Mouse (Mus musculus) spleen, adult 2 months (tissue): ENCODE measurements around the gene Tsacc. TPM values are rescaled to one million over a fixed set of nuclear protein-coding genes. Genes with fewer than 3 reads are reported as not detected.
A peak's percentile ranks its signal among the peaks of the same experiment; 100 is the strongest.

ENCODE experiments used
- DNase-seq, 2 experiments: peaks; one replicate each; pipeline versions ENCODE4 v3.0.0 to v3.0.0-alpha.2; 2012 to 2021; ENCODE audit warnings: low spot score in 2 of 2, low read depth in 1 of 2
- H3K27ac ChIP-seq: fragments of 200-500 bp; 2 replicates; pipeline ENCODE4 v1.5.1; 2012; ENCODE audit warnings: low read length, inconsistent platforms; ENCODE audit not compliant: insufficient read depth
- H3K27me3 ChIP-seq: fragments of 200-500 bp; 2 replicates; pipeline ENCODE4 v1.6.1; 2012; ENCODE audit warnings: mild to moderate bottlenecking, moderate library complexity, low read length, inconsistent platforms; ENCODE audit not compliant: control insufficient read depth, insufficient read depth
- H3K36me3 ChIP-seq: fragments of 200-500 bp; 2 replicates; pipeline ENCODE4 v1.6.1; 2012; ENCODE audit warnings: mild to moderate bottlenecking, low read length, inconsistent platforms; ENCODE audit not compliant: control insufficient read depth, insufficient read depth
- H3K4me1 ChIP-seq: fragments of 200-500 bp; 2 replicates; pipeline ENCODE4 v1.6.1; 2011; ENCODE audit warnings: inconsistent platforms; ENCODE audit not compliant: control insufficient read depth, insufficient read depth, insufficient read length
- H3K4me3 ChIP-seq: fragments of 200-500 bp; 2 replicates; pipeline ENCODE4 v1.5.1; 2011; ENCODE audit warnings: mild to moderate bottlenecking, inconsistent platforms; ENCODE audit not compliant: insufficient read depth, insufficient read length; ENCODE audit errors: extremely low read depth
- CTCF ChIP-seq: fragments of 200-500 bp; IDR thresholded peaks from 2 replicates; pipeline ENCODE4 v1.5.1; 2011; ENCODE audit warnings: mild to moderate bottlenecking, inconsistent platforms; ENCODE audit not compliant: insufficient read depth, insufficient read length, insufficient replicate concordance; ENCODE audit errors: extremely low read depth
- POLR2A ChIP-seq: fragments of 200-500 bp; IDR thresholded peaks from 2 replicates; pipeline ENCODE4 v1.6.1; 2011; ENCODE audit warnings: low read depth, low read length, inconsistent platforms
- WGBS: fragments of 180-500 bp; shearing (Covaris S2); methylation state at CpG from one replicate; pipeline ENCODE4 v1.1.7; 2018; 5-methylcytosine and 5-hydroxymethylcytosine counted together
- polyA plus RNA-seq: library from polyadenylated mRNA; depleted of rRNA; stranded (reverse); fragments of >200 nt; gene quantifications from 2 replicates; pipeline ENCODE4 v1.2.3, GENCODE M21; 2012

Gene Tsacc
- polyA plus RNA-seq, 1 experiment = 2.1 TPM

DNA sequence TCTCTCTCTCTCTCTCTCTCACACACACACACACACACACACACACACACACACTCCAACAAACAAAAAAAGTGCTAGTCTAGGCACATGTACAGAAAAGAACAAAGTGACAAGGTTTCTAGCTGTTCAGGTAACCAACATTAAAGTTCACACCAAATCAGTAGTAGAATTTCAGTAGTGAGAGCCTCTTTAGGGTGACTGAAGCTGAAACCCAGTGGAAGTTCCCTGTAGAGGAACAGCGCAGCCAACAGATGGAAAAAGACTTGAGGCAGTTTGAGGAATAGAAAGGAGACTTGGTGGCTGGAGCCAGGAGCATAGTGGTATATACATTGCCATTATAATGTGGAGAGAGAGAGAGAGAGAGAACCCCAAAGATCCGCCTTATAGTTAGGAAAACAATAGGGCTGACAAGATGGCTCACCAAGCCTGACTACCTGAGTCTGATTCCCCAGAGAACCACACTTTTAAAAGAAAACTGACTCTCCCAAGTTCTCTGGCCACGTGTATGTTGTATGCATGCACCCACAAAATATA lies 38.2 kb upstream of the Tsacc start:
- 0 out of 2 replicates have a peak overlapping the region, but pooled peaks have one; percentile 89 for H3K27ac ChIP-seq

DNA sequence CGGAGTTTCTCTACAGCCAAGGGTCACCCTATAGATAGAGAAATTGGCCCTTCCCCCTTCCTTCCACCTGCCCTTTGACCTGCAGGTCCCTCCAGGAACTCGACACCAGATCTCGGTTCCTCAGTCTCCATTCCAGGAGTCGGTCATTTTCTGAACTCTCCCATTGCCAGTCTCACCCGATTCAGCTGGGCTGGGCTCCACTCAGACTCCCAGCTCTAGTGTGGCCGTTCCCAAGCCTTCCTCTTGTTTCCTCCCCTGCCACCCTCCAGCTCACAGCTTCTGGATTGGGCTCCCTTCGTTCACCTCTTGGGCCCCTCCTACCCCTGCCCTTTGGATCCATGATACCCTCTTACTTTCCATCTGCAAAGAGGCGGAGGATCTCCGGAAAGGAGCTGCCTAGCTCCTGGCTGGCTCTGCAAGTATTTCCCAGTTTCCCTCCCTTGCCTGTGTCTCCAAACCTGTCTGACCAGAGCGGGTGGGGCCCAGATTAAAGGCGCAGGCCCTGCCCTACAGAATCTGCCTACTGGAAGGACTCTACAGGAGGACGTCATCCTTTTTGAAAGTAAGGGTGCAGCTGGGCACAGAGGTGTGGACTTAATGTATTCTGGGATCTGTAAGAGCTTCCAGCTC lies 37.3 kb upstream of the Tsacc start:
- H3K4me3 ChIP-seq = no peak overlapping the region
- no peak overlapping the region for H3K27ac ChIP-seq
- H3K36me3 ChIP-seq = peaks cover 3% of the 10 kb centered on the region; the same call in 1 of the 2 replicates
- WGBS = 90% methylated on average over 12 of the region's 12 CpGs
- H3K4me1 ChIP-seq = peaks cover 6% of the 10 kb centered on the region; the same call in 1 of the 2 replicates
- TF ChIP-seq CTCF = no peak
- TF ChIP-seq POLR2A = no peak
- DNase-seq = no peak
- no peaks in the 10 kb centered on the region for H3K27me3 ChIP-seq

More for the DNA sequence above, 38.2 kb upstream of the Tsacc start:
- WGBS = 20% methylated on average over 3 of the region's 3 CpGs
- Histone ChIP-seq H3K27me3 (no peaks in the 10 kb centered on the region), H3K36me3 (no peaks in the 10 kb centered on the region), H3K4me3 (no peak overlapping the region; the same call in 1 of the 2 replicates), H3K4me1 (peaks cover 6% of the 10 kb centered on the region; the same call in 1 of the 2 replicates)
- TF ChIP-seq POLR2A (no peak), CTCF (no peak)
- DNase-seq = no peak

GRCm38 (mm10) chr3:88331282-88331681 lies 34.5 kb upstream of the Tsacc start:
- 1% methylated on average over 2 of the region's 2 CpGs for WGBS
- peaks cover 14% of the 10 kb centered on the region for H3K36me3 ChIP-seq
- H3K27ac ChIP-seq = no peak overlapping the region
- H3K27me3 ChIP-seq = no peaks in the 10 kb centered on the region
- TF ChIP-seq CTCF = peak; percentile 74; the same call in 1 of the 2 replicates
- no peak for TF ChIP-seq POLR2A
- H3K4me3 ChIP-seq = no peak overlapping the region
- peaks cover 2% of the 10 kb centered on the region; the same call in 1 of the 2 replicates for H3K4me1 ChIP-seq
- peak; percentile 39 to 53 for DNase-seq

GRCm38 (mm10) chr3:88328956-88329355 lies 32.2 kb upstream of the Tsacc start:
- Histone ChIP-seq H3K36me3 (peaks cover 14% of the 10 kb centered on the region), H3K4me3 (no peak overlapping the region), H3K27ac (no peak overlapping the region), H3K4me1 (peaks cover 9% of the 10 kb centered on the region; the same call in 1 of the 2 replicates), H3K27me3 (no peaks in the 10 kb centered on the region)
- no peak for DNase-seq
- 83% methylated on average over 5 of the region's 5 CpGs for WGBS
- TF ChIP-seq CTCF (no peak), POLR2A (no peak)

GRCm38 (mm10) chr3:88324951-88325405 lies 28.2 kb upstream of the Tsacc start, which contains the start of gene Glmp:
Gene Glmp (plus strand): TSS chr3:88325023.
- no peak; the same call in 1 of the 2 replicates for TF ChIP-seq POLR2A
- TF ChIP-seq CTCF = no peak
- Histone ChIP-seq H3K4me1 (peaks cover 9% of the 10 kb centered on the region; the same call in 1 of the 2 replicates), H3K27ac (0 out of 2 replicates have a peak within 1 kb of the TSS, but pooled peaks have one; percentile 6), H3K4me3 (peak within 1 kb of the TSS; percentile 70), H3K36me3 (peaks cover 37% of the 10 kb centered on the region), H3K27me3 (no peaks in the 10 kb centered on the region)
- WGBS = under 1% methylated on average over 10 of the region's 10 CpGs
- peak; percentile 34 to 42 for DNase-seq

DNA sequence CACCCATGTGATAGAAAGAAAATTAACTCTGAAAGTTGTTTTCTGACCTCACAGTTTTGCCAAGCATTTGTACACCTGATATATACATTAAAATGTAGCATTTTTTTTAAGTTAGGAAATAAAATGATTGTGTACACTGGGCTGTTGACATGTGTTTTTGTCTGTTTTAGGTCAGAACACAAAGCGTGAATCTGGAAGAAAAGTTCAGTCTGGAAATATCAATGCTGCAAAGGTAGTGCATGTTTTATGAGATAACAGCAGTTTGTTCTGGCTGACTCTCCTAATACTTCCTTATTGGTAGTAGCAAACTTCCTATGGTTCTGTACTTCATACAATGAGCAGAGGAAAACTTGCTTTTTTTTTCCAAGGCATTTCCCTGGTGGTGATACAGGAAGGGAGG lies 2.4 kb upstream of the Tsacc start:
- Histone ChIP-seq H3K4me3 (no peak overlapping the region), H3K4me1 (no peaks in the 10 kb centered on the region), H3K27me3 (no peaks in the 10 kb centered on the region), H3K36me3 (peaks cover 30% of the 10 kb centered on the region), H3K27ac (no peak overlapping the region)
- DNase-seq = no peak
- WGBS = 87% methylated on average over 1 of the region's 1 CpGs
- TF ChIP-seq CTCF (no peak), POLR2A (no peak)

DNA sequence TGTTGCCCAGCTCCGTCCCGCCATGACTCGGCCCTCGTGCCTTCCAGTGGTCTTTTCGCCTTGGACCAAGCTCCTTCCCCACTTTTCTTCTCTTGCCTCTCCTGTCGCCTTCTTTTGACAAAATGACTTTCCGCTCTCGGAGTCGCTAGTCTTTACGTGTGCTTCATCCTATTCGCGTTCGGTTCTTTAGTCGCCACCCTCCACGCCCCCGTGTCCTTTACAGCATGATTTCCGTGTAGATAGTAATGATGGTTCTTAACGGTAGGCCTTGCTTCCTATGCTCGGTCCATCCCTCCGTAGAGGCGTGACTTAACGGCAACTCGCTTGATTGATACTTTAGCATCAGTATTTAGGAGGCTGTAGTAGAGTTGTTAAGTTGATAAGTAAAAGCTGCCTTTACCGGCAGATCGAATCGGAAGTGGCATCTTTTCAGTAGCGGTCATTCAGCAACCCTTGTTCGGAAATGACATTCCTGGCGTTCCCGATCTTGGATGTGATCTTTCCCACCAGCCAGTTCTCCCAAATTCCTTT lies 587 bp upstream of the Tsacc start:
- H3K27me3 ChIP-seq = no peaks in the 10 kb centered on the region
- H3K4me1 ChIP-seq = no peaks in the 10 kb centered on the region
- H3K4me3 ChIP-seq = peak overlapping the region; percentile 77
- no peak for TF ChIP-seq POLR2A
- no peak for TF ChIP-seq CTCF
- H3K36me3 ChIP-seq = peaks cover 19% of the 10 kb centered on the region
- no peak for DNase-seq
- under 1% methylated on average over 30 of the region's 30 CpGs for WGBS
- H3K27ac ChIP-seq = peak overlapping the region; percentile 88
